8 mouse cellular contexts compared by ENCODE assay signal in genomic region chr1:167269856-167270270, GRCm38 (mm10). TPM values are rescaled to one million over a fixed set of nuclear protein-coding genes. Genes with fewer than 3 reads are reported as not detected.
DNase-seq lines count a peak whose midpoint lies in the region; ATAC-seq lines count a peak whose summit lies in the region.

No protein-coding gene starts in this region.

- H3K27me3 ChIP-seq in embryonic facial prominence, embryonic 14.5 days (replicated peaks; ENCODE audit: control insufficient read depth, insufficient read depth, low read length) = no peaks in the 10 kb centered on the region
- no peaks in the 10 kb centered on the region for H3K27me3 ChIP-seq in limb, embryonic 15.5 days
- no peaks in the 10 kb centered on the region for H3K27me3 ChIP-seq in neural tube, embryonic 13.5 days

- peak; percentile 76 for ATAC-seq in embryonic facial prominence, embryonic 14.5 days (ENCODE audit: low read depth)
- peak; percentile 64 for ATAC-seq in limb, embryonic 15.5 days (ENCODE audit: insufficient number of reproducible peaks, low FRiP score, low TSS enrichment, low read depth)
- peak; percentile 19 for ATAC-seq in neural tube, embryonic 13.5 days (ENCODE audit: low read depth)

- H3K36me3 ChIP-seq in embryonic facial prominence, embryonic 14.5 days (ENCODE audit: control insufficient read depth, insufficient read depth, low read length) = no peaks in the 10 kb centered on the region
- H3K36me3 ChIP-seq in limb, embryonic 15.5 days = 0 out of 2 replicates have a peak, but pooled peaks cover 3% of the 10 kb centered on the region
- H3K36me3 ChIP-seq in neural tube, embryonic 13.5 days = no peaks in the 10 kb centered on the region

- H3K4me3 ChIP-seq in embryonic facial prominence, embryonic 14.5 days (ENCODE audit: low read depth, low read length) = peak overlapping the region; percentile 16; the same call in 1 of the 2 replicates
- peak overlapping the region; percentile 19 for H3K4me3 ChIP-seq in limb, embryonic 15.5 days
- H3K4me3 ChIP-seq in neural tube, embryonic 13.5 days = peak overlapping the region; percentile 19; the same call in 1 of the 2 replicates

- peaks cover 39% of the 10 kb centered on the region for H3K4me1 ChIP-seq in embryonic facial prominence, embryonic 14.5 days (ENCODE audit: control insufficient read depth, insufficient read depth, low read length)
- peaks cover 51% of the 10 kb centered on the region for H3K4me1 ChIP-seq in limb, embryonic 15.5 days
- peaks cover 51% of the 10 kb centered on the region for H3K4me1 ChIP-seq in neural tube, embryonic 13.5 days (replicated peaks)

- H3K9ac ChIP-seq in embryonic facial prominence, embryonic 14.5 days (ENCODE audit: low read depth, low read length) = peak overlapping the region; percentile 2; the same call in 1 of the 2 replicates
- H3K9ac ChIP-seq in limb, embryonic 15.5 days = no peak overlapping the region
- peak overlapping the region; percentile 52 for H3K9ac ChIP-seq in neural tube, embryonic 13.5 days

- H3K4me2 ChIP-seq in embryonic facial prominence, embryonic 14.5 days (ENCODE audit: low read depth, low read length) = peak overlapping the region; percentile 54
- H3K4me2 ChIP-seq in limb, embryonic 15.5 days = peak overlapping the region; percentile 45
- peak overlapping the region; percentile 48 for H3K4me2 ChIP-seq in neural tube, embryonic 13.5 days

- DNase-seq in 3134 (ENCODE audit: extremely low read depth, insufficient read length, low spot score) (peak; percentile 83), adipocyte (ENCODE audit: low spot score) (peak; percentile 90)
- peak; percentile 94 for DNase-seq in embryonic facial prominence, embryonic 14.5 days (ENCODE audit: low spot score)
- DNase-seq in heart, adult 9 months (ENCODE audit: low spot score in 2 of 2) = peak; percentile 74 to 86
- peak; percentile 58 for DNase-seq in kidney, adult 9 months
- DNase-seq in natural killer cell, adult 2 months (ENCODE audit: low spot score in 2 of 2) = no peak

- 5% methylated on average over 6 of the region's 6 CpGs for WGBS in embryonic facial prominence, embryonic 14.5 days
- 9% methylated on average over 6 of the region's 6 CpGs for WGBS in limb, embryonic 15.5 days
- 22% methylated on average over 6 of the region's 6 CpGs for WGBS in neural tube, embryonic 13.5 days

- H3K27ac ChIP-seq in embryonic facial prominence, embryonic 14.5 days (replicated peaks; ENCODE audit: low read depth, low read length) = peak overlapping the region; percentile 75
- H3K27ac ChIP-seq in limb, embryonic 15.5 days = peak overlapping the region; percentile 90
- peak overlapping the region; percentile 56 for H3K27ac ChIP-seq in neural tube, embryonic 13.5 days (replicated peaks)

- no peaks in the 10 kb centered on the region for H3K9me3 ChIP-seq in embryonic facial prominence, embryonic 14.5 days (ENCODE audit: control insufficient read depth, low read length)
- H3K9me3 ChIP-seq in limb, embryonic 15.5 days = no peaks in the 10 kb centered on the region
- H3K9me3 ChIP-seq in neural tube, embryonic 13.5 days = no peaks in the 10 kb centered on the region

RNA-seq across cellular contexts. Expression of gene Uck2, which starts 15.3 kb away (rescaled TPM):
- polyA plus RNA-seq in embryonic facial prominence, embryonic 14.5 days (2014; fragmentation: Nextera tagmentation; extraction: Ambion mirVana) = 54.8 and 56.2 TPM in 2 replicates
- 64.9 and 69.1 TPM in 2 replicates for polyA plus RNA-seq in limb, embryonic 15.5 days (2015; fragmentation: Nextera tagmentation; extraction: Ambion mirVana)
- 66.3 and 69.0 TPM in 2 replicates for polyA plus RNA-seq in neural tube, embryonic 13.5 days (2015; fragmentation: Nextera tagmentation; extraction: Ambion mirVana)

RNA-seq across cellular contexts. Expression of gene Tmco1, which starts 38.3 kb away (rescaled TPM):
- polyA plus RNA-seq in embryonic facial prominence, embryonic 14.5 days (2014; fragmentation: Nextera tagmentation; extraction: Ambion mirVana) = 80.6 and 90.0 TPM in 2 replicates
- polyA plus RNA-seq in limb, embryonic 15.5 days (2015; fragmentation: Nextera tagmentation; extraction: Ambion mirVana) = 92.8 and 104 TPM in 2 replicates
- 80.0 and 81.1 TPM in 2 replicates for polyA plus RNA-seq in neural tube, embryonic 13.5 days (2015; fragmentation: Nextera tagmentation; extraction: Ambion mirVana)

Comparison
In these comparisons a context has a peak if more than half of its experiments do, and no peak if none do; other contexts are left out.
1. DNase-seq: peak in 3134 (single experiment), adipocyte (single experiment), embryonic facial prominence, embryonic 14.5 days (single experiment), heart, adult 9 months (2 of 2) and kidney, adult 9 months (single experiment); none in natural killer cell, adult 2 months (0 of 2).
2. ATAC-seq: peak in every context shown above with its lines; median percentile 76 in embryonic facial prominence, embryonic 14.5 days; 64 in limb, embryonic 15.5 days; 19 in neural tube, embryonic 13.5 days.
3. Peak in every context shown above with its lines, with median percentiles within 50 percentile points of each other: H3K27ac ChIP-seq, H3K4me2 ChIP-seq and H3K4me3 ChIP-seq.